Mouse (Mus musculus) gastrocnemius, postnatal 10 days (tissue): ENCODE measurements around the gene Klk6. TPM values are rescaled to one million over a fixed set of nuclear protein-coding genes. Genes with fewer than 3 reads are reported as not detected.

Experiments used
- DNase-seq: peaks from one replicate; pipeline ENCODE4 v3.0.0; 2021; ENCODE audit warnings: mixed read lengths
- total RNA-seq, 2 experiments: library from RNA; stranded (reverse); gene quantifications; 2 replicates each; pipeline ENCODE4 v1.2.3; 2021

Gene Klk6
- total RNA-seq, 2 experiments from 2014 or later = not detected

- DNase-seq = no peak
Measured at GRCm38 (mm10) chr7:43826056-43826455, 1.8 kb downstream of the Klk6 start.

- no peak for DNase-seq
Measured at GRCm38 (mm10) chr7:43827706-43828105, 3.4 kb downstream of the Klk6 start.

GRCm38 (mm10) chr7:43829006-43829405 lies 4.7 kb downstream of the Klk6 start:
- no peak for DNase-seq

- no peak for DNase-seq
Measured at GRCm38 (mm10) chr7:43841701-43842100, 17.4 kb downstream of the Klk6 start, which contains the start of gene Klk5. Gene Klk5 (plus strand): TSS chr7:43841971.

- no peak for DNase-seq
Measured at GRCm38 (mm10) chr7:43843801-43844200, 19.5 kb downstream of the Klk6 start.

- DNase-seq = no peak
Measured at GRCm38 (mm10) chr7:43851616-43852015, 27.3 kb downstream of the Klk6 start.

GRCm38 (mm10) chr7:43854642-43855380 lies 30.5 kb downstream of the Klk6 start:
- DNase-seq = no peak

GRCm38 (mm10) chr7:43855709-43856108 lies 31.4 kb downstream of the Klk6 start:
- DNase-seq = no peak

- DNase-seq = no peak
Measured at GRCm38 (mm10) chr7:43856307-43856706, 32.0 kb downstream of the Klk6 start.

- DNase-seq = no peak
Measured at GRCm38 (mm10) chr7:43857501-43857900, 33.2 kb downstream of the Klk6 start.

- no peak for DNase-seq
Measured at GRCm38 (mm10) chr7:43860411-43860810, 36.1 kb downstream of the Klk6 start.

- peak; percentile 77 for DNase-seq
Measured at GRCm38 (mm10) chr7:43873237-43873636, 48.9 kb downstream of the Klk6 start.

GRCm38 (mm10) chr7:43873674-43874073 lies 49.4 kb downstream of the Klk6 start:
- DNase-seq = no peak

GRCm38 (mm10) chr7:43874868-43875375 lies 50.6 kb downstream of the Klk6 start:
- DNase-seq = no peak

GRCm38 (mm10) chr7:43876444-43876843 lies 52.1 kb downstream of the Klk6 start:
- no peak for DNase-seq

GRCm38 (mm10) chr7:43878281-43878680 lies 54.0 kb downstream of the Klk6 start:
- no peak for DNase-seq

- no peak for DNase-seq
Measured at GRCm38 (mm10) chr7:43880912-43881311, 56.6 kb downstream of the Klk6 start, which contains the start of gene Klk4. Gene Klk4 (plus strand): TSS chr7:43881160.

Other genes starting within 250 kb of the Klk6 start
- gene Zfp719, start 244.9 kb upstream of the Klk6 start, total RNA-seq = 1 to 10 TPM; 6.1 to 7.3 TPM
- not detected for gene Zfp819, start 217.3 kb upstream of the Klk6 start, total RNA-seq
- gene Ceacam18, start 189.8 kb upstream of the Klk6 start, total RNA-seq = not detected
- under 1 TPM; 0.45 to 0.59 TPM for gene Siglece, start 164.3 kb upstream of the Klk6 start, total RNA-seq
- gene Ctu1, start 152.5 kb upstream of the Klk6 start, total RNA-seq = 1 to 10 TPM; 3.2 to 3.8 TPM
- not detected for gene Klk14, start 134.1 kb upstream of the Klk6 start, total RNA-seq
- not detected for gene Klk13, start 111.9 kb upstream of the Klk6 start, total RNA-seq
- gene Klk12, start 55.6 kb upstream of the Klk6 start, total RNA-seq = not detected
- gene Klk11, start 49.9 kb upstream of the Klk6 start, total RNA-seq = not detected
- under 1 TPM; 0.28 to 0.32 TPM for gene Klk10, start 43.5 kb upstream of the Klk6 start, total RNA-seq
- not detected for gene Klk9, start 32.6 kb upstream of the Klk6 start, total RNA-seq
- 1 to 10 TPM; 2.0 to 2.2 TPM for gene Klk8, start 26.9 kb upstream of the Klk6 start, total RNA-seq
- not detected for gene Klk7, start 13.2 kb upstream of the Klk6 start, total RNA-seq
- gene Klk5, start 17.5 kb downstream of the Klk6 start, total RNA-seq = not detected
- not detected for gene Klk4, start 56.7 kb downstream of the Klk6 start, total RNA-seq
- not detected for gene Klk15, start 109.2 kb downstream of the Klk6 start, total RNA-seq
- gene Klk1b8, start 126.2 kb downstream of the Klk6 start, total RNA-seq = not detected
- not detected for gene Klk1b1, start 142.3 kb downstream of the Klk6 start, total RNA-seq
- not detected for gene Klk1b9, start 151.6 kb downstream of the Klk6 start, total RNA-seq
- not detected for gene Klk1b11, start 171.4 kb downstream of the Klk6 start, total RNA-seq
- gene Klk1b26, start 187.7 kb downstream of the Klk6 start, total RNA-seq = under 1 TPM in 1 of 2 experiments, not detected in 1; 0.23 TPM
- not detected for gene Klk1b27, start 227.8 kb downstream of the Klk6 start, total RNA-seq